Mouse (Mus musculus): ENCODE data around the gene Espnl.

GRCm38 (mm10) chr1:91344001-91344400 is 22.1 kb downstream of the Espnl start:
- TF ChIP-seq CTCF (IDR thresholded peaks at IDR 0.05; ENCODE audit: insufficient read depth, low read depth, low read length) (no peak), POLR2A (IDR thresholded peaks at IDR 0.05; ENCODE audit: insufficient read depth, low read depth, low read length) (no peak)
